Mouse (Mus musculus) cerebellum, adult 11-12 months (tissue): Measurements from ENCODE around the gene Smim14.

Experiments used
- DNase-seq: peaks from one replicate; pipeline ENCODE4 v3.0.0; 2022

Gene Smim14

DNA sequence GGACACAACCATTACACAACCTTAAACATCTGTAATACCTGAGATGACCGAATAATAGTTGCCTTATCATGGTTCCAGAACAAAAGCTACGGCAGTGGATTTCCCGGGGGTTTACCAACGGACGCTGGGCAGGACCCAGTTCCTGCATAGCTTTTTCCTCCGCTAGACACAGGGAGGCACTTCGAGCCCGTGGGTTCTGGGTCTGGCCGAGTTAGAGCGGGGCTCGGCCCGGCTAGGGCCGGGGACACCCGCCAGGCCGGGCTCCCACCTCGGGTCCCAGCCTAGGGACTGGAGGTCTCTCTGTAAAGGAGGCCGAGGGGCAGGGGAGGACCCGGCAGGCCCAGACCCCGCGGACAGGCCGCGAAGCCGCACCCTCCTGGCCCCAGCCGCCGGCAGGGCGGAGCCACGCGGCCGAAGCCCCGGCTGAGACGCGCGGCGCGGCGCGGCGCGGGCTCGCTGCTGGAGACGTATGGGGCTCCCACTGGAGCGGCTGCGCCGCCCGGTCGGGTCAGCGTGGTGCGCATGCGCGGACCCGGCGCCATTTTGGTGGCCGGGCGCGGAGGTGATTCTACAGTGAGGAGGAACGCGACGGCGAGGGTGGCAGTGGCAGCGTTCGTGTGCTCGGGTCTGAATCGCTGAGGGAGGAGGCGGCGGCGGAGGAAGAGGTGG, at the start of gene Smim14, which contains the start of gene Ube2k:
TSS of gene Smim14 (minus strand) at position 434 of the 669 bp plus-strand sequence.
TSS of gene Ube2k (plus strand) at position 483 of the 669 bp plus-strand sequence.
- peak; percentile 94 for DNase-seq

DNA sequence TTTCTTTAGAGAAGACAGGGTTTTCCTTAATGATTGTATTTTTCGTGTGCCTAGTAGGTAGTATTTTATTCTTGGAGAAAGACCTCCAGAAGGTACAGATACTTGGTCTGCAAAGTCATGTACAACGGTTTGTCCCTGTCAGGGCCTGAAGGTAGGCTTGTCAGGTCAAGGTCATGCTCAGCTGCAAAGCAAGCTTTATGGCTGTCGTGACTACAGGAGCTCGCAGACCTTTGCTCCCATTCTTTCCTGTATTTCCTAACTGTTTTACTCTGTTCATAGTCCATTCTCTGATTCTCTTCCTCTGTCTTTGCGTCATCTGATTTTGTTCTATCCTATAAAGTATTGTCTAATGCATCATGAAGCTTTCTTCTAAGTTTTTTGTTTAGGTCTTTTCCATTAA, 49.3 kb upstream of the Smim14 start:
- DNase-seq = no peak

DNA sequence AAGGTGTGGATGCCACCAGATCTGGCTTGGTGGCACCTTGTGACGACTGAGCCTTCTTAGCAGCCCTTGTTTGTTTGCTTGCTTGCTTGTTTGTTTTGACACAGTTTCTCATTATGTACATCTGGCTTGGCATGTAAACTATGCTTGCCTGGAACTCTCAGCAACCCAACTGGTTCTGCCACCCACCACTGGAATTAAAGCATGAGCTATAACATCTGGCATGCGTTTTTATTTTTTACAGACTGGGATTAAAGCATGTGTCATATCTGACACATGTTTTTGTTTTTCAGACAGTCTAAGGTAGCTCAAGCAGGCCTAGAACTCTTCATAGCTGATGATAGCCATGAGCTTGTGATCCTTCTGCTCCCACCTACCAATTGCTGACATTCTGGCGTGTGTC, 41.6 kb upstream of the Smim14 start:
- DNase-seq = no peak

- DNase-seq = no peak
Measured at GRCm38 (mm10) chr5:65575896-65576295, 38.9 kb upstream of the Smim14 start.

DNA sequence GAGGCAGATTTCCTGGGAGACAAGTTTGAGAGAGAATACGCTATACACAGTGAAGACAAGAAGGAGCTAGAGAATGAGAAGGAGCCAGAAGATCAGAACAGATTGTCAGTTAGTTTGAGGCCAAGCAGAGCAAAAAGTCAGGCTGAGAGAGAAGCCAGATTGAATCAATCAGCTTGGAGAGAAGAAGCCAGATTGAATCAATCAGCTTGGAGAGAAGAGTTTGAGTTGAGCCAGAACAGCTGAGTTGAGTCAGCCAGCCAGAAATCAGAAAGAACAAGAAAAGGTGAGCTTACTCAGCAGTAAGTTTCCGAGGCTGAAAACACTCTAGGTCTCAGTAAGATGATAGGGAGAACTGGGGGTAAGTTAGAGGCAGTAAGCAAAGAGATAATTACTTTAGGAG, 37.9 kb upstream of the Smim14 start:
- no peak for DNase-seq

DNA sequence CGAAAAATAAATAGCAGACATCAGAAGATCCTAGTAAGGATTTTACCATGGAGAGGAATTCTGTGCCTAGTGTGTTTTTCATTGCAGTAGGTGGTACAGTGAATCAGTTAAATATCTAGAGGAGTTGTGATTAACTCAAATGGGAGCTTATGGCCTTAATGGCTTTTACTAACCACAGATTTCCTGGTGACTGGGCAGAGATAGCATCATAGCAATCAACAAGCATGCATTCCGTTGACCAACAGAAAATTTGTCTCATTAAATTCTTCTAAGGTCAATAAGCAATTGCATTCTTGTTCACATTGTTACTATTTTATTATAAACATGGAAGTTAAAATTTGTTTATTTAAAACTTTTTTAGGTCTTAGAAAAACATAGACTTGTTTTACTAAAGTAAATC, 28.5 kb upstream of the Smim14 start:
- no peak for DNase-seq

DNA sequence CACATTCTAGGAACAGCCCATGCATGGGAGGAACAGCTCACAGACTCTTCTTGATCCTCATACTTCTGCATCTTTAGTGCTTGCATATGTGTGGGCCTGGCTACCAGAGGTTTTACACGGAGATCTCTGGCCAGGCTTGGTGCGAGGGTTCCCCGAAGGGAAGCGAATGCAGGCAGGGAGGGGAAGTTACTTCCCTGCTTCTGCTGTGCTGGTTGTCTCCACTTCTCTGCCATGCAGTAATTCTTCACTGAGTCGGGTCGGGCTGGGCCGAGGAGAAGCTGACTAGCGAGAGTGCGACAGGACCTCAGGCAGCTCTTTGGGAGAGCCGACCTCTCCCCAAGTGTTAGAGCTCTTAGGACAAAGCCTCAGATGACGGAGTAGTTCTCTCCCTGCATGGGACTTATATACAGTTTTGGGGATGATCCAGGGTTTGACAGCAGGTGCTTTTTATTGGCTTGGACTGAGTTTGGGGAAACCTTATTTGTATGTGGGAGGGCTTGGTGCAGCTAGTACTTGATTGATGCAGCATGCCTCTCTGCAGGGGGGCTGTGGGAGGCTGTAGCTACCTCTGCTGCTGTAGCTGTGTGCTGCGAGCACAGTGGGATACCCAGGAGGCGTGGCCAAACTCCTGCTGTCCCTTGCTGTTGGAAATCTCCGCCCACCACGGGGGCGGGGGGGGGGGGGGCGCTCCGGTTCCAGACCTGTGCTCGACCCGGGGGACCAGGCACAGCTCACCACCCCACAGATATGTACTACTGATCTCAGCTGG, 24.3 kb upstream of the Smim14 start:
- DNase-seq = peak; percentile 53

DNA sequence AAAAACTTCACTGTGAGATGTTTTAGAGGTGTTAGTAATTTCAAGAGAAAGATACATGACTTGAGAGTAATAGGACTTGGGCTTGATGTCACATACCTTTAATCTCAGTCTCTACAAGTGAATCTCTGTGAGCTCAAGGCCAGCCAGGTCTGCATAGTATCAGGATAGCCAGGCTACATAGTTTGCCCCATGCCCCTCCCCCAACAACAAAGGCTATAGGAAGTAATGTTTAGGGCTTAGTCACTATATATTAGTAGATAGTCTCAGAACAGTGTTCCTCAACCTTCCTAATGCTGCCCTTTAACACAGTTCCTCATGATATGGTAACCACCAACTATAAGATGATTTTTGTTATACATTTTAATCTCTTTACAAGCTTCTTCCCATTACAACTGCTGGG, 20.1 kb upstream of the Smim14 start:
- no peak for DNase-seq

- no peak for DNase-seq
Measured at GRCm38 (mm10) chr5:65549677-65550076, 12.7 kb upstream of the Smim14 start.

DNA sequence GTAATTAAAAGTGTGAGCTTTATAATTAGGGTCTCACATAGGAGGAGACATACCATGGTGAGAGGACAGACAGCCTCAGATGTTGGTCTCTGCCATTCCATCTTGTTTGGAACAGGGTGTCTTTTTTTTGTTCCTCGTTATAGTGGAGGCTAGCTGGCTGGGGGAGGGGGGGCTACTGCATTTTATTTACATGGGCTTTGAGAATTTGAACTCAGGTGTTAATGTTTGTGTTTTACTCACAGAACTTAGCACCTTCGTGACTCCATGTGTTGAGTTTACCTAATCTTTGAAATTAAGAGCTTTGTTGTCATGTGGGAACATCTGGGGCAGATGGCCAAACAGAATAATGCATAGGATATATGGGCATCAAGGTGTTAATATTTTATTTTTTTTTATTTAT, 7.6 kb upstream of the Smim14 start:
- no peak for DNase-seq

DNA sequence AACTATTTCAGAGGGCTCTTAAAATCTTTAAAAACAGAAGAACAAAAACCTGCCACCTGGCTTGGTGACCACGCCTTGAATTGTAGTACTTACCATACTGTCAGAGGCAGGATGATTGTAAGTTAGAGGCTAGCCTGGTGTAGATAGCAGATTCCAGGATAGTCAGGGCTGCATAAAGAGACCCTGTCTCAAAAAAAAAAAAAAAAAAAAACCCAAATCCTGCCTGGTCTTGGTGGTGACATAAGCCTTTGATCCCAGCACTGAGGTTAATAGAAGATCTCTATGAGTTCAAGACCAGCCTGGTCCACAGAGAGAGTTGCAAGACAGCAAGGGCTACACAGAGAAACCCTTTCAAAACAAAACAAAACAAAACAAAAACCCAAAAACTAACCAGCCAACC, 6.5 kb upstream of the Smim14 start:
- no peak for DNase-seq

DNA sequence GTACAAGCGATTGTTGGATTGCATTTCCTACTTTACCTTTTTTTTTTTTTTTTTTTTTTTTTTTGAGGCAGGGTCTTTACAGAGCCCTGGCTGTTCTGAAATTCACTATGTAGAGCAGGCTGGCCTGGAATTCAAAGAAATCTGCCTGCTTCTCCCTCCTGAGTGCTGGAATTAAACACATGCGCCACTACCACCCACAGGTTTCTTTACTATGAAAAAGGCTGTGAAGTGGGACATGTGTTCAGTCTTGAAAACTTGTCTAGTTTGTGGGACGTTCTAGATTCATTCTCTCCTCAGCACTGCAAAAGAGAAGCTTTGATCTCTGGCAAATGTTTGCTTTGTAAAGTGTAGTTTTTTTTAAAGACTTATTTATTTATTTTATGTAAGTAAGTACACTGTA, 4.9 kb upstream of the Smim14 start:
- DNase-seq = no peak

- DNase-seq = no peak
Measured at GRCm38 (mm10) chr5:65539786-65540185, 2.8 kb upstream of the Smim14 start.

DNA sequence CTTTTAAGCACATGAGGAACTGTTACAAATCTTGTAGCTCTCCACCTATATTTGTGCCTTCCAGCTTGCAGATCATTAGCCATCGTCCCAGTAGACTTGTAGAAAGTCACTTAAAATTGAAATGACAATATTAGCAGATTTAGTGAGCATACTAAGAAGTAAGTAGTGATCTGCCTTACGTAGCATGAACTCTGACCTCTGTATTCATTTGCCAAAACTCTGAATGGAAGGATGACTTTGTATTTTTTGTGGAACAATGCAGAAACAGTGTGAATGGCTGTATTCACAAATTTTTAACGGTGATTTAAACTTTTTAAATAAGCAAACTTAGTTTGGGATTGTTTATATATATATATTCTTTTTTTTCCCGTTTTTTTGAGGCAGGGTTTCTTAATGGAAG, 1.8 kb upstream of the Smim14 start:
- DNase-seq = no peak

DNA sequence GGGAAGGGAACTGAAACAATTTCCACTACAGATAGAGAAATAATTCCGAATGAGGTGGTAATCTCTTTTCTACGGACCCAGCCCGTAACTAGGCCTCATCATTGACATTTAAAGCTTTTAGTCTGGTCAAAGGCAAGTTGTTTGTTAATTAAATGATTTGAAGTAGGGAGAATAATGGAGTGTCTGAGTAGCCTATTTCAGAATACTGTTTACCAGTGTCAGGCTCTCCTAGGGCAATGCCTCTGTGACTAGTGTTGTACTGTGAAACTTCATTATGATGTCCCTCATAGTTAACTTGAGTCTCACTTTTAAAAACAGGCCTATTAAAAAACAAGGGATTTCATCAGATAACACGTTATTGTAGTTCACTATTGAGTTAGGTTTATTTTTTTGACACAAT, 1.1 kb upstream of the Smim14 start:
- no peak for DNase-seq

- no peak for DNase-seq
Measured at GRCm38 (mm10) chr5:65537420-65538071, 562 bp upstream of the Smim14 start.

GRCm38 (mm10) chr5:65536068-65536465, 917 bp downstream of the Smim14 start:
- DNase-seq = peak; percentile 21

- DNase-seq = peak; percentile 52
Measured at GRCm38 (mm10) chr5:65535457-65536067, 1.4 kb downstream of the Smim14 start.

DNA sequence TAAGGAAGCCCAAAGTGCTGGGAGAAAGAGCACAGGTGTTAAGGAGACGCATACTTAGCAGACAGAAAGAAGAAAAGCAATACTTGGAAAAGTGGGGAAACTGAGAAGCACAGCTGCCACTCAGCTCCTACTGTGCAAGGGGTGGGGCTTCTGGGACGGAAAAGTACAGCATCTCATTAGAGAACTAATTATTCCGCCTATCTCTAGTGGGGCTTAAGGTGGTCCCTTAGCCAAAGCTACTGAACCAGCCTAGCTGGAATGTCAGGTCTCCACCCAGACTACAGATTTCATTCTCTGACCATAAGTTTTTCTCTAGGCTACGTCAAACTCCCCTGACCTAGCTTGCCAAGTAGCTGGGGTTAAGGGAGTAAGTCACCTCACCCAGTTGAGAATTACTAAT, 2.5 kb downstream of the Smim14 start:
- DNase-seq = no peak

GRCm38 (mm10) chr5:65531283-65531682, 5.7 kb downstream of the Smim14 start:
- no peak for DNase-seq

GRCm38 (mm10) chr5:65525674-65526443, 11.1 kb downstream of the Smim14 start:
- DNase-seq = no peak

DNA sequence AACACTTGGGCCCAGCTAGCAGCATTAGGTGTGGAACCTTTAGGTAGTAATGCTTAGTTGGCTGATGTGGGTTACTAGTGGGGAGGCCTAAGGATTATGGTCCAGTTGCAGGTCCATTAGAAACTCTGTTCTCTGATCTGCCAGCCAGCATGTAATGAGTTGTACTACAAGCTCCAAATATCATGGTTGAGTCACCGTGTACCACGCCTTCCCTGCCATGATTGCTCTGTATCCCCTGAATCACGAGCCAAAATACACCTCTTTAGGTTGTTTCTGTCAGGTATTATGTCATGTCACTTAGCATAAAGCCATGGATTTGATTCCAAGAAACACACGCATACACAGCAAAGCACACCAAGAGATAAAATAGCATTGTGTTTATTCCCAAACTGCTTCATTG, 12.2 kb downstream of the Smim14 start:
- no peak for DNase-seq

DNA sequence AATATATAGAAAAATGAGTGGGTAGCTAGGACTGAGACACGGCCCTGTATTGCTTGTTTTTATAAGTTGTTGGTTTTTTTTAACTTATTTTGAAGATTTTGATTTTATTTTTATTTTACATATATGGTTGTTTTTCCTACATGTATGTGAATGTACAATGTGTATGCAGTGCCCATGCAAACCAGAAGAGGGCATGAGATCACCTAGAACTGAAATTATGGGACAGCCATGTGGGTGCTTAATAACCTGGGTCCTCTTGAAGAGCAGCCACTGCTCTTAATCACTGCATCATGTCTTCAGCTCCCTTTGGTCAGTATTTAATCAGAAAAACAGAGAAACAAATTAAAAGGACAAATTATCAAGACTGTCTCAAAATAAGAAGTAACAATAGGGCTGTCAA, 15.2 kb downstream of the Smim14 start:
- no peak for DNase-seq
